Mouse (Mus musculus): ENCODE data around the gene Fuz. TPM values are rescaled to one million over a fixed set of nuclear protein-coding genes. Genes with fewer than 3 reads are reported as not detected.

The Fuz gene
- polyA plus RNA-seq, 1 experiment from 2014 or later, result 17.6 TPM

GRCm38 (mm10) chr7:44853596-44854355 lies 42.1 kb upstream of the Fuz start:
- Histone ChIP-seq H3K4me1 (peaks cover 76% of the 10 kb centered on the region), H3K9me3 (no peaks in the 10 kb centered on the region), H3K4me3 (peak overlapping the region; percentile 62), H3K27me3 (replicated peaks; ENCODE audit: low read depth, poor library complexity, severe bottlenecking) (no peaks in the 10 kb centered on the region), H3K36me3 (replicated peaks) (peaks cover 30% of the 10 kb centered on the region), H3K27ac (replicated peaks) (peak overlapping the region; percentile 83)
- 36% methylated on average over 26 of the region's 26 CpGs for WGBS
- peak; percentile 26 for DNase-seq (ENCODE audit: low spot score)

GRCm38 (mm10) chr7:44854356-44855031 lies 41.4 kb upstream of the Fuz start:
- Histone ChIP-seq H3K27me3 (replicated peaks; ENCODE audit: low read depth, poor library complexity, severe bottlenecking) (no peaks in the 10 kb centered on the region), H3K4me3 (peak overlapping the region; percentile 62), H3K9me3 (no peaks in the 10 kb centered on the region), H3K36me3 (replicated peaks) (peaks cover 31% of the 10 kb centered on the region), H3K4me1 (peaks cover 76% of the 10 kb centered on the region), H3K27ac (replicated peaks) (peak overlapping the region; percentile 83)
- DNase-seq (ENCODE audit: low spot score), result peak; percentile 83
- 3% methylated on average over 45 of the region's 45 CpGs for WGBS

- Histone ChIP-seq H3K36me3 (replicated peaks) (peaks cover 37% of the 10 kb centered on the region), H3K4me3 (peak overlapping the region; percentile 62), H3K27ac (replicated peaks) (peak overlapping the region; percentile 83), H3K27me3 (replicated peaks; ENCODE audit: low read depth, poor library complexity, severe bottlenecking) (no peaks in the 10 kb centered on the region), H3K9me3 (no peaks in the 10 kb centered on the region), H3K4me1 (peaks cover 80% of the 10 kb centered on the region)
- no peak for DNase-seq (ENCODE audit: low spot score)
- 50% methylated on average over 10 of the region's 10 CpGs for WGBS
These were observed 40.8 kb upstream of the Fuz start for GRCm38 (mm10) chr7:44855036-44855435.

- Histone ChIP-seq H3K36me3 (replicated peaks) (peaks cover 43% of the 10 kb centered on the region), H3K4me3 (peak overlapping the region; percentile 87), H3K4me1 (peaks cover 81% of the 10 kb centered on the region), H3K27ac (replicated peaks) (peak overlapping the region; percentile 91), H3K9me3 (no peaks in the 10 kb centered on the region), H3K27me3 (replicated peaks; ENCODE audit: low read depth, poor library complexity, severe bottlenecking) (no peaks in the 10 kb centered on the region)
- WGBS, result 68% methylated on average over 9 of the region's 9 CpGs
- DNase-seq (ENCODE audit: low spot score), result no peak
These were observed 39.5 kb upstream of the Fuz start for GRCm38 (mm10) chr7:44856265-44856916.

- H3K27me3 ChIP-seq (replicated peaks; ENCODE audit: low read depth, poor library complexity, severe bottlenecking), result no peaks in the 10 kb centered on the region
- H3K9me3 ChIP-seq, result no peaks in the 10 kb centered on the region
- H3K27ac ChIP-seq (replicated peaks), result peak within 1 kb of the TSS; percentile 91
- WGBS, result under 1% methylated on average over 32 of the region's 32 CpGs
- peak within 1 kb of the TSS; percentile 87 for H3K4me3 ChIP-seq
- H3K36me3 ChIP-seq (replicated peaks), result peaks cover 47% of the 10 kb centered on the region
- peaks cover 79% of the 10 kb centered on the region for H3K4me1 ChIP-seq
- DNase-seq (ENCODE audit: low spot score), result peak; percentile 90
These were observed 38.8 kb upstream of the Fuz start, which contains the start of gene Pnkp for GRCm38 (mm10) chr7:44857042-44857552. TSS of gene Pnkp (plus strand) at chr7:44857139.

- DNase-seq (ENCODE audit: low spot score), result no peak
- H3K4me1 ChIP-seq, result peaks cover 72% of the 10 kb centered on the region
- no peaks in the 10 kb centered on the region for H3K9me3 ChIP-seq
- 28% methylated on average over 8 of the region's 8 CpGs for WGBS
- peak overlapping the region; percentile 87 for H3K4me3 ChIP-seq
- peak overlapping the region; percentile 91 for H3K27ac ChIP-seq (replicated peaks)
- H3K27me3 ChIP-seq (replicated peaks; ENCODE audit: low read depth, poor library complexity, severe bottlenecking), result no peaks in the 10 kb centered on the region
- H3K36me3 ChIP-seq (replicated peaks), result peaks cover 47% of the 10 kb centered on the region
These were observed 38.0 kb upstream of the Fuz start for GRCm38 (mm10) chr7:44857905-44858304.

- Histone ChIP-seq H3K27me3 (replicated peaks; ENCODE audit: low read depth, poor library complexity, severe bottlenecking) (no peaks in the 10 kb centered on the region), H3K4me1 (peaks cover 55% of the 10 kb centered on the region), H3K9me3 (no peaks in the 10 kb centered on the region), H3K4me3 (peak overlapping the region; percentile 16; the same call in 1 of the 2 replicates), H3K36me3 (replicated peaks) (peaks cover 57% of the 10 kb centered on the region), H3K27ac (replicated peaks) (no peak overlapping the region)
- DNase-seq (ENCODE audit: low spot score), result no peak
- WGBS, result 92% methylated on average over 11 of the region's 11 CpGs
These were observed 36.0 kb upstream of the Fuz start for GRCm38 (mm10) chr7:44859896-44860295.

- peak overlapping the region; percentile 16 for H3K4me3 ChIP-seq
- WGBS, result 62% methylated on average over 22 of the region's 22 CpGs
- H3K4me1 ChIP-seq, result peaks cover 53% of the 10 kb centered on the region
- peak overlapping the region; percentile 67 for H3K27ac ChIP-seq (replicated peaks)
- peaks cover 66% of the 10 kb centered on the region for H3K36me3 ChIP-seq (replicated peaks)
- H3K27me3 ChIP-seq (replicated peaks; ENCODE audit: low read depth, poor library complexity, severe bottlenecking), result no peaks in the 10 kb centered on the region
- DNase-seq (ENCODE audit: low spot score), result peak; percentile 85
- no peaks in the 10 kb centered on the region for H3K9me3 ChIP-seq
These were observed 35.1 kb upstream of the Fuz start for GRCm38 (mm10) chr7:44860576-44861428.

GRCm38 (mm10) chr7:44861429-44861816 lies 34.5 kb upstream of the Fuz start:
- H3K4me1 ChIP-seq, result peaks cover 57% of the 10 kb centered on the region
- H3K4me3 ChIP-seq, result peak overlapping the region; percentile 16; the same call in 1 of the 2 replicates
- no peaks in the 10 kb centered on the region for H3K9me3 ChIP-seq
- H3K27me3 ChIP-seq (replicated peaks; ENCODE audit: low read depth, poor library complexity, severe bottlenecking), result no peaks in the 10 kb centered on the region
- 84% methylated on average over 14 of the region's 14 CpGs for WGBS
- H3K27ac ChIP-seq (replicated peaks), result no peak overlapping the region
- no peak for DNase-seq (ENCODE audit: low spot score)
- peaks cover 72% of the 10 kb centered on the region for H3K36me3 ChIP-seq (replicated peaks)

- no peaks in the 10 kb centered on the region for H3K27me3 ChIP-seq (replicated peaks; ENCODE audit: low read depth, poor library complexity, severe bottlenecking)
- 87% methylated on average over 8 of the region's 8 CpGs for WGBS
- DNase-seq (ENCODE audit: low spot score), result no peak
- no peaks in the 10 kb centered on the region for H3K9me3 ChIP-seq
- H3K36me3 ChIP-seq (replicated peaks), result peaks cover 82% of the 10 kb centered on the region
- 0 out of 2 replicates have a peak overlapping the region, but pooled peaks have one; percentile 2 for H3K4me3 ChIP-seq
- H3K4me1 ChIP-seq, result peaks cover 59% of the 10 kb centered on the region
- no peak overlapping the region for H3K27ac ChIP-seq (replicated peaks)
These were observed 33.4 kb upstream of the Fuz start for GRCm38 (mm10) chr7:44862434-44862833.

- Histone ChIP-seq H3K27ac (replicated peaks) (no peak overlapping the region), H3K9me3 (no peaks in the 10 kb centered on the region), H3K36me3 (replicated peaks) (peaks cover 90% of the 10 kb centered on the region), H3K4me3 (peak overlapping the region; percentile 9; the same call in 1 of the 2 replicates), H3K4me1 (peaks cover 59% of the 10 kb centered on the region), H3K27me3 (replicated peaks; ENCODE audit: low read depth, poor library complexity, severe bottlenecking) (no peaks in the 10 kb centered on the region)
- 90% methylated on average over 14 of the region's 14 CpGs for WGBS
- DNase-seq (ENCODE audit: low spot score), result no peak
These were observed 32.7 kb upstream of the Fuz start for GRCm38 (mm10) chr7:44863210-44863609.
